ENCODE assay signal across 8 mouse cellular contexts in the genomic region with DNA sequence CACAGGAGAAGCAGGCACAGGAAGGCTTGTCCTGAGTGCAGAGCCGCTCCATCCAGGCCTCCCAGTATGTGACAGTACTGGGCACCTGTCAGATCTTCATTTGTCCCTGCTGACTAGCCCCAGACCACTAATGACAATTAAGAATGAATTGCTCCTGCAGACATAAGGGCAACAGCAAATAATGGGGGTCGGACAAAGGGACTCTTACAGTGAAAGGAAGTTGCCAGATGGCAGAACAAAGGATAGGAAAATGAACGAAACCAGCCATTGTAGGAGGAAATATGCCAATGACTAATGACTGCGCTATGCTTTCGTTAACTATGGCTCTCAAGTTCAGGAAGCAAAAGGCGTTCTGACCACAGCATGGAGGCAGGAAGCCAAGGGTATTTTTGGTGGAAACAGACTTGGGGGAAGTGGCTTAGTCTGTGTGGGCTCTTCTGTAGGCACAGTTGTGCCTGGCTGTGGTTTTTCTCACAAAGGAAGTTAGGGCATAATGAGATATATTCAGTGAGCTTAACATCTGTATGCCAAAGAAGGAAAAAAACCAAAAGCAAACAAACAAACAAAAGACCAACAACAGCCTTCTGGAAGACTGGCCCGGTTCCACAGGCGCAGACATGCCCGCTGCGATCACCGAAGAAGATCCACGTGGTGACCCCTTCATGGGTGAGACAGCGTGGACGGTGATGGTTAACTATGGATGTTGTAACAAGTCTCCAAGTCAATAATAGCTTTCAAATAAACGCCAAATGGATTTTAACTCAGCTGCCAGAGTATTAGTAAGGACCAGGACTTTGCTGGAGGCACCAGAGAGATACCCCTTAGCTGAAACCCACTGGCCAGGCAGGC. TPM values are rescaled to one million over a fixed set of nuclear protein-coding genes. Genes with fewer than 3 reads are reported as not detected.
DNase-seq lines count a peak whose midpoint lies in the region; ATAC-seq and TF ChIP-seq lines count a peak whose summit lies in the region.

No protein-coding gene starts in this region.

- 51% methylated on average over 15 of the region's 15 CpGs for WGBS in forebrain, embryonic 14.5 days
- 75% methylated on average over 15 of the region's 15 CpGs for WGBS in lung, embryonic 14.5 days
- 65% methylated on average over 15 of the region's 15 CpGs for WGBS in neural tube, embryonic 12.5 days

- no peak for TF ChIP-seq CTCF in lung, embryonic 14.5 days (IDR thresholded peaks at IDR 0.05; ENCODE audit: low read depth)

- no peaks in the 10 kb centered on the region for H3K27me3 ChIP-seq in forebrain, embryonic 14.5 days (replicated peaks; ENCODE audit: control insufficient read depth, insufficient read depth, low read length)
- H3K27me3 ChIP-seq in lung, embryonic 14.5 days (ENCODE audit: insufficient read depth, low read length), result no peaks in the 10 kb centered on the region
- no peaks in the 10 kb centered on the region for H3K27me3 ChIP-seq in neural tube, embryonic 12.5 days (replicated peaks)

- peak overlapping the region; percentile 75 for H3K27ac ChIP-seq in forebrain, embryonic 14.5 days (ENCODE audit: low read depth, low read length)
- peak overlapping the region; percentile 81 for H3K27ac ChIP-seq in lung, embryonic 14.5 days (ENCODE audit: low read depth)
- peak overlapping the region; percentile 37 for H3K27ac ChIP-seq in neural tube, embryonic 12.5 days

- no peak overlapping the region for H3K9ac ChIP-seq in forebrain, embryonic 14.5 days (ENCODE audit: low read length)
- H3K9ac ChIP-seq in lung, embryonic 14.5 days, result no peak overlapping the region
- H3K9ac ChIP-seq in neural tube, embryonic 12.5 days, result no peak overlapping the region

- peak; percentile 78 for ATAC-seq in forebrain, embryonic 14.5 days
- ATAC-seq in inflammation-experienced regulatory T-cells, adult 6 months, result peak; percentile 90
- ATAC-seq in lung, embryonic 14.5 days (ENCODE audit: insufficient read depth), result peak; percentile 28; the same call in 1 of the 2 replicates
- ATAC-seq in neural tube, embryonic 12.5 days (ENCODE audit: low FRiP score, low read depth), result peak; percentile 51; the same call in 1 of the 2 replicates

- no peak overlapping the region for H3K4me3 ChIP-seq in forebrain, embryonic 14.5 days (ENCODE audit: low read depth, low read length)
- no peak overlapping the region for H3K4me3 ChIP-seq in lung, embryonic 14.5 days (ENCODE audit: low read depth, low read length)
- no peak overlapping the region for H3K4me3 ChIP-seq in neural tube, embryonic 12.5 days

- H3K4me2 ChIP-seq in forebrain, embryonic 14.5 days (ENCODE audit: low read length), result no peak overlapping the region
- H3K4me2 ChIP-seq in lung, embryonic 14.5 days, result no peak overlapping the region
- peak overlapping the region; percentile 17 for H3K4me2 ChIP-seq in neural tube, embryonic 12.5 days (replicated peaks)

- H3K9me3 ChIP-seq in forebrain, embryonic 14.5 days (replicated peaks; ENCODE audit: control insufficient read depth, low read length), result no peaks in the 10 kb centered on the region
- no peaks in the 10 kb centered on the region for H3K9me3 ChIP-seq in lung, embryonic 14.5 days (ENCODE audit: low read depth, low read length)
- H3K9me3 ChIP-seq in neural tube, embryonic 12.5 days, result no peaks in the 10 kb centered on the region; the same call in 1 of the 2 replicates

- H3K4me1 ChIP-seq in forebrain, embryonic 14.5 days (ENCODE audit: control insufficient read depth, insufficient read depth, low read length), result peaks cover 18% of the 10 kb centered on the region
- H3K4me1 ChIP-seq in lung, embryonic 14.5 days (ENCODE audit: insufficient read depth), result peaks cover 5% of the 10 kb centered on the region; the same call in 1 of the 2 replicates
- H3K4me1 ChIP-seq in neural tube, embryonic 12.5 days, result peaks cover 26% of the 10 kb centered on the region

- DNase-seq in B cell, adult 2 months, result peak; percentile 50 to 66
- DNase-seq in NIH3T3 (ENCODE audit: low read depth), result peak; percentile 95
- DNase-seq in forebrain, embryonic 14.5 days (ENCODE audit: low spot score), result peak; percentile 81
- peak; percentile 68 for DNase-seq in lung, embryonic 14.5 days
- DNase-seq in ovary, postnatal 36 days (ENCODE audit: low spot score), result no peak
- no peak for DNase-seq in cerebellum, postnatal 25 days

- 0 out of 2 replicates have a peak, but pooled peaks cover 7% of the 10 kb centered on the region for H3K36me3 ChIP-seq in forebrain, embryonic 14.5 days (ENCODE audit: control insufficient read depth, insufficient read depth, low read length)
- peaks cover 9% of the 10 kb centered on the region; the same call in 1 of the 2 replicates for H3K36me3 ChIP-seq in lung, embryonic 14.5 days (ENCODE audit: insufficient read depth)
- no peaks in the 10 kb centered on the region for H3K36me3 ChIP-seq in neural tube, embryonic 12.5 days

RNA-seq across cellular contexts. Expression of gene Hacl1, which starts 28.8 kb away (rescaled TPM):
- polyA plus RNA-seq in forebrain, embryonic 14.5 days (2014; fragmentation: Nextera tagmentation; extraction: Ambion mirVana), result 10.2 and 13.0 TPM in 2 replicates
- 10 to 100 TPM; 23.5 to 36.6 (median 25.0) TPM for polyA plus RNA-seq in inflammation-experienced regulatory T-cells, adult 6 months (2017; shearing (Covaris generic))
- 9.3 and 10.4 TPM in 2 replicates for polyA plus RNA-seq in lung, embryonic 14.5 days (2014; fragmentation: Nextera tagmentation; extraction: Ambion mirVana)
- polyA plus RNA-seq in neural tube, embryonic 12.5 days (2016; fragmentation: Nextera tagmentation; extraction: Ambion mirVana), result 7.8 and 8.1 TPM in 2 replicates

RNA-seq across cellular contexts. Expression of gene Btd, which starts 29.0 kb away (rescaled TPM):
- 17.3 and 19.0 TPM in 2 replicates for polyA plus RNA-seq in forebrain, embryonic 14.5 days (2014; fragmentation: Nextera tagmentation; extraction: Ambion mirVana)
- 10 to 100 TPM; 20.3 to 28.6 (median 24.2) TPM for polyA plus RNA-seq in inflammation-experienced regulatory T-cells, adult 6 months (2017; shearing (Covaris generic))
- 23.1 and 28.9 TPM in 2 replicates for polyA plus RNA-seq in lung, embryonic 14.5 days (2014; fragmentation: Nextera tagmentation; extraction: Ambion mirVana)
- 16.0 and 16.1 TPM in 2 replicates for polyA plus RNA-seq in neural tube, embryonic 12.5 days (2016; fragmentation: Nextera tagmentation; extraction: Ambion mirVana)

RNA-seq across cellular contexts. Expression of gene Gm49387, which starts 29.2 kb away (rescaled TPM):
- polyA plus RNA-seq in forebrain, embryonic 14.5 days (2014; fragmentation: Nextera tagmentation; extraction: Ambion mirVana), result not detected in 2 replicates
- polyA plus RNA-seq in inflammation-experienced regulatory T-cells, adult 6 months (2017; shearing (Covaris generic)), result 1 to 10 TPM in 1 of 3 experiments, not detected in 2; 1.5 TPM
- polyA plus RNA-seq in lung, embryonic 14.5 days (2014; fragmentation: Nextera tagmentation; extraction: Ambion mirVana), result 0.18 TPM in 1 of 2 replicates, not detected in the other
- 0.15 TPM in 1 of 2 replicates, not detected in the other for polyA plus RNA-seq in neural tube, embryonic 12.5 days (2016; fragmentation: Nextera tagmentation; extraction: Ambion mirVana)

Comparison
In these comparisons a context has a peak if more than half of its experiments do, and no peak if none do; other contexts are left out.
1. DNase-seq: peak in B cell, adult 2 months (2 of 2), NIH3T3 (single experiment), forebrain, embryonic 14.5 days (single experiment) and lung, embryonic 14.5 days (single experiment); none in ovary, postnatal 36 days (single experiment) and cerebellum, postnatal 25 days (0 of 2).
2. ATAC-seq: peak in every context shown above with its lines; median percentile 90 in inflammation-experienced regulatory T-cells, adult 6 months; 78 in forebrain, embryonic 14.5 days; 51 in neural tube, embryonic 12.5 days; 28 in lung, embryonic 14.5 days.
3. Peak in every context shown above with its lines, with median percentiles within 50 percentile points of each other: H3K27ac ChIP-seq.